Mouse (Mus musculus) lung, embryonic 16.5 days (tissue): ENCODE measurements around the gene Ccr7. TPM values are rescaled to one million over a fixed set of nuclear protein-coding genes. Genes with fewer than 3 reads are reported as not detected.
A peak's percentile ranks its signal among the peaks of the same experiment; 100 is the strongest.

Experiments
- ATAC-seq: fragments of 200-750 bp; cut with Nextera tagmentation; 2 replicates; pipeline ENCODE4 v1.8.0; 2017; ENCODE audit warnings: low read depth, mild to moderate bottlenecking, moderate library complexity
- H3K27ac ChIP-seq: fragments of 300-500 bp; sonication (generic); 2 replicates; pipeline ENCODE4 v1.5.1; 2014; ENCODE audit warnings: mild to moderate bottlenecking, control low read depth, low read length
- H3K27me3 ChIP-seq: fragments of 300-500 bp; sonication (generic); 2 replicates; pipeline ENCODE4 v1.6.1; 2014; ENCODE audit warnings: low read depth, low read length, mixed read lengths; ENCODE audit not compliant: control insufficient read depth, insufficient read depth
- H3K36me3 ChIP-seq: fragments of 300-500 bp; sonication (generic); 2 replicates; pipeline ENCODE4 v1.6.1; 2014; ENCODE audit warnings: low read length; ENCODE audit not compliant: control insufficient read depth, insufficient read depth
- H3K4me1 ChIP-seq: fragments of 300-500 bp; sonication (generic); replicated peaks from 2 replicates; pipeline ENCODE4 v1.6.1; 2014; ENCODE audit warnings: low read length, mixed read lengths; ENCODE audit not compliant: control insufficient read depth, insufficient read depth
- H3K4me2 ChIP-seq: fragments of 300-500 bp; sonication (generic); 2 replicates; pipeline ENCODE4 v1.6.1; 2014; ENCODE audit warnings: low read depth, low read length, control low read depth
- H3K4me3 ChIP-seq: fragments of 300-500 bp; sonication (generic); 2 replicates; pipeline ENCODE4 v1.5.1; 2014; ENCODE audit warnings: mild to moderate bottlenecking, low read length, control low read depth
- H3K9ac ChIP-seq: fragments of 300-500 bp; sonication (generic); 2 replicates; pipeline ENCODE4 v1.6.1; 2014; ENCODE audit warnings: low read length, control low read depth
- H3K9me3 ChIP-seq: fragments of 300-500 bp; sonication (generic); 2 replicates; pipeline ENCODE4 v1.6.1; 2016; ENCODE audit warnings: low read length; ENCODE audit not compliant: control insufficient read depth
- WGBS: fragments of 180-500 bp; shearing (Covaris S2); extraction: QIAGEN DNeasy Blood & Tissue Kit; methylation state at CpG from one replicate; pipeline ENCODE4 v1.1.7; 2014; 5-methylcytosine and 5-hydroxymethylcytosine counted together
- polyA plus RNA-seq: library from polyadenylated mRNA; unstranded; fragments of >200 nt; fragmentation: Nextera tagmentation; extraction: Ambion mirVana; gene quantifications from 2 replicates; pipeline ENCODE4 v1.2.1, GENCODE M21; 2015

Ccr7 gene
- polyA plus RNA-seq, 1 experiment from 2014 or later = 0.18 TPM

GRCm38 (mm10) chr11:99102575-99103270, 52.2 kb downstream of the Ccr7 start:
- no peak for ATAC-seq
- no peaks in the 10 kb centered on the region for H3K27me3 ChIP-seq
- H3K4me3 ChIP-seq = no peak overlapping the region
- no peak overlapping the region for H3K4me2 ChIP-seq
- no peak overlapping the region for H3K27ac ChIP-seq
- WGBS = 78% methylated on average over 9 of the region's 9 CpGs
- H3K9ac ChIP-seq = no peak overlapping the region
- no peaks in the 10 kb centered on the region for H3K9me3 ChIP-seq
- H3K4me1 ChIP-seq = peaks cover 12% of the 10 kb centered on the region
- no peaks in the 10 kb centered on the region for H3K36me3 ChIP-seq

GRCm38 (mm10) chr11:99101693-99102092, 53.2 kb downstream of the Ccr7 start:
- 56% methylated on average over 8 of the region's 8 CpGs for WGBS
- no peaks in the 10 kb centered on the region for H3K36me3 ChIP-seq
- H3K4me2 ChIP-seq = no peak overlapping the region
- no peak for ATAC-seq
- H3K27me3 ChIP-seq = no peaks in the 10 kb centered on the region
- no peak overlapping the region for H3K4me3 ChIP-seq
- no peak overlapping the region for H3K9ac ChIP-seq
- H3K27ac ChIP-seq = no peak overlapping the region
- peaks cover 12% of the 10 kb centered on the region for H3K4me1 ChIP-seq
- no peaks in the 10 kb centered on the region for H3K9me3 ChIP-seq

DNA sequence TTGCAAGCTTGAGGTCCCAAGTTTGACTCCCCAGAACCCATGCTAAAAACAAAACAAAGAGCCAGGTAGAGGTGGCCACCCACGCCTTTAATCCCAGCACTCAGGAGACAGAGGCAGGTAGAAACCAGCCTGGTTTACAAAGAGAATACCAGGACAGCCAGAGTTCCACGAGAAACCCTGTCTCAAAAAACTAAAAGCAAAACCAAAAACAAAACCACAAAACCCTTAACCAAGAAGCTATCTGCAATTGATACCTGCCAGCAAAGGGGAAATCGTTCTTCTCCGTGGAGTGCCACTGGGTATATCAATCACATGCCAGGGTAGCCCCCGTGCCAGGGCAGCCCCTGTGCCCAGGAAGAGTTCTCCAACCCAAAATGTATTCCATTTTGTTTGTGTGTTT, 54.7 kb downstream of the Ccr7 start:
- no peak overlapping the region for H3K4me2 ChIP-seq
- no peak for ATAC-seq
- H3K4me3 ChIP-seq = no peak overlapping the region
- H3K9me3 ChIP-seq = no peaks in the 10 kb centered on the region
- H3K9ac ChIP-seq = no peak overlapping the region
- H3K27me3 ChIP-seq = no peaks in the 10 kb centered on the region
- 0 out of 2 replicates have a peak, but pooled peaks cover 7% of the 10 kb centered on the region for H3K4me1 ChIP-seq
- H3K27ac ChIP-seq = no peak overlapping the region
- 78% methylated on average over 5 of the region's 5 CpGs for WGBS
- H3K36me3 ChIP-seq = no peaks in the 10 kb centered on the region

DNA sequence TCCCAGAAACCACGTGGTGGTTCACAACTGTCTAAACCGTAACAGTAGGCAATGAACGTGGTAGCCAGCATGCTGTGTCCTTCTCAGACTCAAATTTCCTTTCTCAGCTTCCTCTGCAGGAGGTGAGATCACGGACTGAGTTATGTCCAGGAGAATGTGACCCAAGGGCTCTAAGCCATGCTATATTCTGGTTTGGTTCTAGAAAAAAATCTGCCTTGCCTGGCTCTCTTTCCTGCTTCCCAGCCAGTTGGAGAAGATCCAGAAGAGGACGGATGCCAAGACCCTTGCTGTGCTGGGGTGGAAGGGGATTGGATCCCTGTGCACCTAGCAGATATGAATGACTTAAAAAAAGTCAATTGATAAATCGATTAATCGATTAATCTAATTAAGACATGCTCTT, 55.4 kb downstream of the Ccr7 start:
- Histone ChIP-seq H3K9ac (no peak overlapping the region), H3K4me3 (no peak overlapping the region), H3K27me3 (no peaks in the 10 kb centered on the region), H3K27ac (no peak overlapping the region), H3K9me3 (no peaks in the 10 kb centered on the region), H3K4me1 (0 out of 2 replicates have a peak, but pooled peaks cover 7% of the 10 kb centered on the region), H3K4me2 (no peak overlapping the region), H3K36me3 (no peaks in the 10 kb centered on the region)
- ATAC-seq = 0 out of 2 replicates have a peak, but pooled peaks have one; percentile 51
- WGBS = 64% methylated on average over 7 of the region's 7 CpGs

GRCm38 (mm10) chr11:99098924-99099323, 56.0 kb downstream of the Ccr7 start:
- WGBS = 91% methylated on average over 9 of the region's 9 CpGs
- Histone ChIP-seq H3K4me1 (0 out of 2 replicates have a peak, but pooled peaks cover 7% of the 10 kb centered on the region), H3K27me3 (no peaks in the 10 kb centered on the region), H3K9ac (no peak overlapping the region), H3K4me2 (no peak overlapping the region), H3K4me3 (no peak overlapping the region), H3K9me3 (no peaks in the 10 kb centered on the region), H3K27ac (no peak overlapping the region), H3K36me3 (no peaks in the 10 kb centered on the region)
- no peak for ATAC-seq

DNA sequence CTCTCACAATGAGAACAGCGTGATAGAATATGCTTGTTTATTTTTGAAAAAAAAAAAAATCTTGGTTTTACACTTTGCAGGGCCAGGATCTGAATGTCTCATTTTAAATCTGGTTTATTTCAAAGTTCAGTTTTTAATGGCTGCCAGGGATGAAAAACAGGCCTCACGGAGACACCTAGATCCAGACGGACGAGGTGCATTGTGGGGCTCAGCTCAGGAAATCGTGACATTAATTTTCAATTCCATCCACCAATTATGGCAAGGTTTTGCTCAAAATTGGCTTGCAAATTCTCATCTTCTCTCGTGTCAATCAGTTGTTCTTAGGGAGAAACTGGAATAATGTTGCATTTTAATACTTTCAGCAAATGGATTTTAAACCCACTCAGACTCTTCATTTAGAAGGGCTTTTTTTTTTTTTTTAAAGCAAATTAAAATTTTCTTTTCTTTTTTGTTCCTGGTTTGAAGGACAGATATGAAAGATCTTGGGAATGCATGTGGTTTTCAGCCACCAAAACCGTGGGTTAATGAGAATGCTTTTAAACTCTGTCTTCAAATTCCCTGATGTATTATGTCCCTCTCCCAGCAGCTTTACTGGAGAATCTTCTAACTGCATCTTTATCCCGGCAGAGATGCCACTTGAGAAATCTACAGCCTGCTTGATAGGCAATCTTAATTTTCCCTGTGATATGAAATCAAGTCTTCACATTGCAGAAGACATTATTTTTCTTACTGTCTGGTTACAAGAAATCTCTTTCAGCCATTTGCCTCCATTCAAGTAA, 57.7 kb downstream of the Ccr7 start:
- Histone ChIP-seq H3K4me3 (no peak overlapping the region), H3K36me3 (no peaks in the 10 kb centered on the region), H3K9ac (no peak overlapping the region), H3K9me3 (no peaks in the 10 kb centered on the region), H3K4me2 (no peak overlapping the region), H3K4me1 (0 out of 2 replicates have a peak, but pooled peaks cover 7% of the 10 kb centered on the region), H3K27me3 (no peaks in the 10 kb centered on the region), H3K27ac (no peak overlapping the region)
- ATAC-seq = no peak
- 79% methylated on average over 8 of the region's 8 CpGs for WGBS

- Histone ChIP-seq H3K4me1 (0 out of 2 replicates have a peak, but pooled peaks cover 7% of the 10 kb centered on the region), H3K4me2 (no peak overlapping the region), H3K4me3 (no peak overlapping the region), H3K27me3 (no peaks in the 10 kb centered on the region), H3K36me3 (no peaks in the 10 kb centered on the region), H3K9me3 (no peaks in the 10 kb centered on the region), H3K9ac (no peak overlapping the region), H3K27ac (no peak overlapping the region)
- WGBS = 68% methylated on average over 4 of the region's 4 CpGs
- ATAC-seq = no peak
Observed at GRCm38 (mm10) chr11:99096417-99096816, 58.5 kb downstream of the Ccr7 start.

GRCm38 (mm10) chr11:99095759-99096158, 59.1 kb downstream of the Ccr7 start:
- H3K4me2 ChIP-seq = no peak overlapping the region
- H3K27me3 ChIP-seq = no peaks in the 10 kb centered on the region
- no peak overlapping the region for H3K4me3 ChIP-seq
- H3K9ac ChIP-seq = no peak overlapping the region
- H3K9me3 ChIP-seq = no peaks in the 10 kb centered on the region
- no peak for ATAC-seq
- no peak overlapping the region for H3K27ac ChIP-seq
- no peaks in the 10 kb centered on the region for H3K36me3 ChIP-seq
- H3K4me1 ChIP-seq = 0 out of 2 replicates have a peak, but pooled peaks cover 7% of the 10 kb centered on the region
- 77% methylated on average over 4 of the region's 4 CpGs for WGBS

- ATAC-seq = no peak
- Histone ChIP-seq H3K4me3 (no peak overlapping the region), H3K4me1 (0 out of 2 replicates have a peak, but pooled peaks cover 5% of the 10 kb centered on the region), H3K27ac (no peak overlapping the region), H3K36me3 (no peaks in the 10 kb centered on the region), H3K4me2 (no peak overlapping the region), H3K27me3 (no peaks in the 10 kb centered on the region), H3K9ac (no peak overlapping the region), H3K9me3 (no peaks in the 10 kb centered on the region)
- WGBS = 36% methylated on average over 2 of the region's 2 CpGs
Observed at GRCm38 (mm10) chr11:99094911-99095676, 59.8 kb downstream of the Ccr7 start.
